Mouse (Mus musculus): ENCODE results near the gene Hk3.

- TF ChIP-seq POLR2A (IDR thresholded peaks at IDR 0.05; ENCODE audit: insufficient read depth, low read length) (no peak), CTCF (IDR thresholded peaks at IDR 0.05; ENCODE audit: low read depth, low read length) (no peak)
These were observed 62.0 kb downstream of the Hk3 start for GRCm38 (mm10) chr13:54959059-54959701.
